Mouse (Mus musculus): ENCODE measurements around the gene Rassf7.

DNA sequence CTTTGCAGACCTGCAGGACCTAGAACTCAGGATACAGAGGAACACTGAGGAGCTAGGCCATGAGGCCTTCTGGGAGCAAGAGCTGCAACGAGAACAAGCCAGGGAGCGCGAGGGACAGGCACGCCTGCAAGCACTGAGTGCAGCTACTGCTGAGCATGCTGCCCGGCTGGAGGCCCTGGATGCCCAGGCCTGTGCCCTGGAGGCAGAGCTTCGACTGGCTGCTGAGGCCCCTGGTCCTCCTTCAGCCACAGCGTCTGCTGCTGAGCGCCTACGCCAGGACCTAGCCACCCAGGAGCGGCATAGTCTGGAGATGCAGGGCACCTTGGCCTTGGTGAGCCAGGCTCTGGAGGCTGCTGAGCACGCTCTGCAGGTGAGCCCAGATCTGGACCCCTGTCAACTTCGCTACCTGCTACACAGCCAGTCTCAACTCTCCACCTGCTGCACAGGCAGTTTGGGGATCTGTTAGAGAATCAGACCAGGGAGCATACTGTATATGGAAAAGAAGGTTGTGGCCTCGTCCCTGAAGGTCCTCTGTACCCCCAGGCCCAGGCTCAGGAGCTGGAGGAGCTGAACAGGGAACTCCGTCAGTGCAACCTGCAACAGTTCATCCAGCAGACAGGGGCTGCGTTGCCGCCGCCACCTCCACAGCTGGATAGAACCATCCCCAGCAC lies 1.8 kb downstream of the Rassf7 start:
- TF ChIP-seq NELFE (IDR thresholded peaks at IDR 0.05; ENCODE audit: low read depth, low read length) (no peak), MAX (IDR thresholded peaks at IDR 0.05; ENCODE audit: low read length) (no peak), POLR2AphosphoS5 (IDR thresholded peaks at IDR 0.05; ENCODE audit: borderline replicate concordance, low read depth, low read length) (no peak), CTCF (IDR thresholded peaks at IDR 0.05 in 2 of 3, conservative IDR thresholded peaks at IDR 0.05 in 1 of 3; ENCODE audit: control insufficient read depth in 1 of 3, insufficient read depth in 1 of 3, low read depth in 2 of 3, low read length in 3 of 3, poor library complexity in 1 of 3, severe bottlenecking in 1 of 3) (no peak), ZNF384 (IDR thresholded peaks at IDR 0.05; ENCODE audit: low read depth, low read length) (no peak), MEF2A (IDR thresholded peaks at IDR 0.05; ENCODE audit: extremely low read depth, insufficient replicate concordance, low read depth, low read length, poor library complexity, severe bottlenecking) (no peak), POLR2AphosphoS2 (IDR thresholded peaks at IDR 0.05; ENCODE audit: low read length) (no peak), GATA1 (IDR thresholded peaks at IDR 0.05; ENCODE audit: low read depth, low read length) (no peak), MYB (IDR thresholded peaks at IDR 0.05; ENCODE audit: low read depth, low read length) (no peak), BHLHE40 (IDR thresholded peaks at IDR 0.05; ENCODE audit: borderline replicate concordance, low read depth, low read length) (no peak), MAFK (IDR thresholded peaks at IDR 0.05; ENCODE audit: borderline replicate concordance, low read depth, low read length) (no peak)
